Mouse (Mus musculus): ENCODE measurements around the gene Casp3. TPM values are rescaled to one million over a fixed set of nuclear protein-coding genes. Genes with fewer than 3 reads are reported as not detected.
A peak's percentile ranks its signal among the peaks of the same experiment; 100 is the strongest.
"Not testable (repeated sequence)": the region's sequence is repeated elsewhere in the genome, so short reads cannot be mapped to it uniquely, and the experiment has no call there.

The Casp3 gene
- total RNA-seq (2021), result 10 to 100 TPM; 13.7 to 14.8 TPM
- long read RNA-seq, experiment 1, transcript Casp3-204 (7 exons, 2,601 nt), result major isoform, 5 of 6 reads
- long read RNA-seq, experiment 1, partial matches to known transcripts, result 0 of 6 reads
- long read RNA-seq, experiment 1, other reads (novel, unspliced or antisense), result 0 of 6 reads
- long read RNA-seq, experiment 2, transcript Casp3-201 (7 exons, 1,520 nt), result minor isoform, 6 of 30 reads
- long read RNA-seq, experiment 2, transcript Casp3-204 (7 exons, 2,601 nt), result major isoform, 18 of 30 reads
- long read RNA-seq, experiment 2, partial matches to known transcripts, result 6 of 30 reads
- long read RNA-seq, experiment 2, other reads (novel, unspliced or antisense), result 0 of 30 reads

DNA sequence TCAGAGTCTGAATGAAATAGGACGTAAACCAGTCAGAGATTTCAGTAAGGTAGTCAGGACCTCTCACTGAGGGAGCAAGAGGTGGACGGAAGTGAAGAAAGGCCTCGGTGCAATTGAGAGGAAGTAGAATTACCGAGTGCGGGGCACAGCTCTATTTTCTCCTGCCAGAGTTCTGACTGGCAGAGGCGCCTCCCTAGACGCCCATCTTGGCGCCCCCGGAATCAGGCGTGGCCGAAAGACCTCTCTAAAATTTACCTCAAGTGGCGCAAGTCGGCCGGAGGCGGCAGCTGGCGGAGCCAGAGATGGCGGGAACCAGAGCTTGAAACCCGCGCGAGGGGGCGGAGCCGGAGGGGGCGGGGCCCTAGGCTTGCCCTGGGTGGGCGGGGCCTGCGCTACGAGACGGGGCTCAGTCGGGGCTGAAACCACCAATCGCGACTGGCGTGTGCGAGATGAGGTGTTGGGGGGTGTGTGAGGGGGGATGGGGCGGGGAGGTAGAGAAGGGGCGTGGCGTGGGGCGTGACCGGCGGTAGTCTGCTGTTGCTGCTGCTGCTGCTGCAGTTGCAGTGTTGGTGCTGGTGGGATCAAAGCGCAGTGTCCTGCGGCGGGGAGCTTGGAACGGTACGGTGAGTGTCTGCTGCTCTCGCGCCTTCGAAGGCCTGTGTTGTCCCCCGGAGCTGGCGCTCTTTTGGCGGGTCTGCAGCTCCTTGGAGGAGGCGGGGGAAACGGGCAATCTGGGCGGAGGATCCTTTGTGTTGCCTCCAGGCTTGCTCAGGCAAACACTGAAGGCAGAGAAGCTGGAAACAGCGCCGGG lies at the start of gene Casp3, which contains the start of gene Primpol:
Casp3 (plus strand) TSS at position 413 of the 811 bp plus-strand sequence.
Primpol (minus strand) TSS at position 334 of the 811 bp plus-strand sequence.
- DNase-seq (ENCODE audit: low spot score in 2 of 2), result peak; percentile 95 to 96

DNA sequence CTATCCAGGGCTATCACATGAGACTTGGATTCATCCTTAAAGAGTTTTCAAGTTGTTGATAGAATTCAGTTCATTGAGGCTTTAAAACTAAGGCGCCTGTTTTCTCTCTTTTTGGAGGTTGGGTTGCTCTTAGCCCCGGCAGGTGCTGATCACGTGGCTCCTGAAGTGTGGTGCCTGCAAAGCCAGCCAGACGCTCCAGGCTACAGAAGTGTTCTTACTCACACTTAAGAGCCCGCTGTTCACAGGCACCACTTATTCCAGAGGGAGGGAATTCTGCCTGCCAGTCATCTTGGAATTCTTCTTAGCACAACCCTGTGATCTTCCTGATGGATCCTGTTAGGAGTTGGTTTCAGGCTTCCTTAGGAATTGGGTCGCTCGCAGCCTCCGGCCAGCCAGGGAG lies 49.1 kb upstream of the Casp3 start:
- no peak for DNase-seq (ENCODE audit: low spot score in 2 of 2)

DNA sequence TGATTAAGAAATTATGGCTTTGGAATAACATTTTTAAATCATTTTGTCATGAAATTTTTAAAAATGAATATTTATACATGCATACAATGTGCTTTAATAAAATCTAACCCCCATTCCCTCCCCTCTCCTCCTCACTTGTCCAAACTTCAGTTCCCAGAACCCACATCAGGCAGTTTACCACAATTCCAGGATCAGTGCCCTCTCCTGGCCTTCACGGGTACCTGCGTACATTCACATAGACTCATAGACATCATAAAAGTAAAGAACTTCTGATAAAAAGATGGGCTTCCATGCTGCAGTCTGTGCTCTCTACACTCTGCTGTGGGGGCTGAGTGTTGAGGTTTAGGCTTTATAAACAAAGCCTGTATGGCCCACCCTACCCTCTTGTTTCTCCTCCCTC lies 48.1 kb upstream of the Casp3 start:
- no peak for DNase-seq (ENCODE audit: low spot score in 2 of 2)

DNA sequence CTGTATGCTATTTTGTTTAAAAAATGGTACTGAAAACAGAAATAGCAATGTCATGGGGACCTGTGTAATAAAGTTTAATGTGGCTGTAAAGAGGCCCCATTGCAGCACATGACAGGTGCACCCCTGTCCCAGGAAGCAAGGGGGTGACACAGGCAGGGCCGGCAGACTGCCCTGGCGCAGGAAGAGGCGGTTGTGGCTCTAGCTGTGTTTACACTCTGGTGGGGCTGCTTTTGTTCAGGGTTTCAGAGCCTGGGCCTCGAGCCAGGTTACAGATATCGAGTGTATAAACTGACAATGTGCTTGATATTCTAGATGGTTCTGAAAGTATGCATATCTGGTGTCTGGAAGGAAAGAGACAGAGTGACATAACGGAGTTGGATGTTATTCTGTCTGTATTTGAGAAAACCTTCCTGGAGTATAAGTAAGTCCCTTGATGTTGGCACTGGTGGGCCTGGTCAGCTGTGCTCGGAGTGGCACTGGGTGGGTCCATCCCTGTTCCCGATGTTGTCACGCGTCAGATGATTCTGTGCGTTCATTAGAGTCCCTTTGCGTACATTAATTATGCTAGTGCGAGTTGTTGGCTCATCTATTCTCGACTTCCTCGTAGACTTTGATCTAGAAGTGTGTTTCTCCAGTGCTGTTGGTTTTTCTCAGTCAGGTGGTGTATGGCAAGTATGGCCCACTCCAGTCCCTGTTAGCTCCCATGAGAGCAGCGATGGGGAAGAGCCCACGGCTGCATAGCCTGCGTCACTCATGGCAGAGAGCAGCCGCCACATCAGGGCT lies 47.2 kb upstream of the Casp3 start:
- DNase-seq (ENCODE audit: low spot score in 2 of 2), result no peak

DNA sequence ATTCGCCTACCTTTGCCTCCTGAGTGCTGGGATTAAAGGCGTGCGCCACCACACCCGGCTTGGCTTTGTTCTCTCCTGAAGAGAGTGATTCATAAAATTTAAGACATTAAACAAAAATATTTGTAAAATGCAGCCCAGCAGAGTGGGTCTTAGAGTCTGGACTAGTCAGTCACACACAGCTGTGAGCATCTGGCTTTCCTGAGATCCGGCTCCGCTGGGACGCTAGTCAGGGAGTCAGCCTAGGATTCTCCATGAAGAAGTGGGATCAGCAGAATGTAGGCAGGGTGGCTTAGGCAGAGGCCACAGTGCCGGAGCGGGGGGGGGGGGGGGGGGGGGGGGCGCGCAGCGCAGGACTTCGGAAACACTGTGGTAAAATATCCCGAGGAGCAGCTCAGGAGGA lies 46.4 kb upstream of the Casp3 start:
- no peak for DNase-seq (ENCODE audit: low spot score in 2 of 2)

DNA sequence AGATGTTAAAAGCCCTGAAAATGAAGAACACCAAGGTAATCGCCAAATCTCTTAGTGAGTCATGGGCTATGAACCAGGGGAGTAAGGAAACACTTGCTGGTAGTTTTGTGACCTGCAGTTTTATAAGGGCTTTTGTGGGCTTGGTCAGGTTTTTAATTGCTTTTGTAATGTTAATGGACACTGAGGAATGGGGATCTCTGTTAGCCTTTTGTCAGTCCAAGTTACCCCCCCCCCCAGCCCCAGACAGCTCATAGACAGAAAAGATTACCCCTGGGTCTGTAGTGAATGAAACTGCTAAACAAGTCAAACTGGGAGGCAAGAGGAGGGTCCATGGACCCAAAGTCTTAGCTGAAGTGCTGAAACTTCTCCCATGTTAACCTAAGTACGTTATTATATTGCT lies 43.6 kb upstream of the Casp3 start:
- DNase-seq (ENCODE audit: low spot score in 2 of 2), result no peak

DNA sequence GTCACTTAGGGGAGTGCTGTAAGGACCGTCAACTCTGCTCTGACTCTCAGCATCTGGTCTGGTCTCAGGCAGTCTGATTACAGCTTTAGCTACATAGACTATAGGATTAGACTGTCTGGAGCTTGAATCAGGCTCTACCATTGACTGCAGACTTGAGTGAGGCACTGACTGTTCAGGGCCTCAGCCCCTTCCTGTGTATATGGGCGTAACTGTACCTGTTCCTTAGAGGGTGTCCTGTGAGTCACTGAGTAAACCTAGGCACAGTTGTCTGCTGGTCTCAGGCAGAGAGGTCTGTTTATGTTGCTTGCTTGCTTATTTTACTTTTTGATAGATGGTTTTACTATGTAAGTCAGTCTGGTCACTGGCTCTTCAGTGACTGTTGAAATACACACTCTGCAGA lies 43.1 kb upstream of the Casp3 start:
- no peak for DNase-seq (ENCODE audit: low spot score in 2 of 2)

DNA sequence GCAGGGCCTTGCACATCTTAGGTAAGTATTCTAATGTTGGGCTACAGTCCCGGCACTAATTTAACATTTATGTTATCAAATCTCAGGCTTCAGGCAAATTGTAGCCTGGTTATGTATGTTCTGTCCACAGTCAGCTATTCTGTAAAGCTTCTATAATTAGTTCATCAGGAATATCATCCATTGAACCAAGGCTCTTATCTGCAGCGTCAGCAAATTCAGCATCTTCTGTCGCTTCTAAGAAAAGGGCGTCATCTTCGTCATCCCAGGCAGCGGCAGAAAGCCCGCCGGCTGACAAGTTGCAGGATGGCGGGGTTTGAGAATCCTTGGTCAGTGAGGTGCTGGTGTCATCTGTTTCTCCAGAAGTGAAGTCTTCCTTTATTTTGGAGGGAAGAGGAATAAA lies 38.3 kb upstream of the Casp3 start:
- DNase-seq (ENCODE audit: low spot score in 2 of 2), result no peak

DNA sequence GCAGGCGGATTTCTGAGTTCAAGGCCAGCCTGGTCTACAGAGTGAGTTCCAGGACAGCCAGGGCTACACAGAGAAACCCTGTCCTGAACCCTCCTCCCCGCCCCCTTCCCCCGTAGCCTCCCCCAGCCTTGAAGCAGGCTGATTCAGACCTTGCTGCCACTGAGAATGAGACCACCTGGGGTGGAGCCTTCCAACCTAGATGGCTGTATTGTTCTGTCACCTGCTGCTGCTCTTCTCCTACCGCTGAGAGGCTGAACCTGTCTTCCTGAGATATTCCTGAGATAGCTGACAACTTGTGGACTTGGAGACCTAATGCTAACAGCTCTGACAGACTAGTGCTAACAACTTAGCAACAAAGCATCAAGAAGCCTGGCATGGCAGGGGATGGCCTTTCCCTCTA lies 32.8 kb upstream of the Casp3 start:
- DNase-seq (ENCODE audit: low spot score in 2 of 2), result not testable (repeated sequence)

DNA sequence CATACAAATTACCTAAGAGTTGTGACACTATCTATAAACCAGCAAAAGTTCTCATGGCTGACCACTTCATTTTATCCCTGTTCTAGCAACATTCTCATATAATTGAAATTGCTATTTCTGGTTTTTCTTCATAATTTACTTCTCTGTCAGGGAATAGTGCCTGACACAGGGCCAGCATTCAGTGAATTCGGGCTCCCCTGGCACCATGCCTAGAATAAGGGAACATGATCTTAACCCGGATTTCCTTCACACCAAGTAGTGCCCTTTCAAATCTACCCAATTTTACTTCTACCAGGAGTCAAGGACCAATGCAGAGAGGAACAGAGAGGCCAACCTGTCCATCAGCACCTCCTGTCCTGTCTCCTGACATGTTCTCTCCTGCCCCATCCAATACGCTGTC lies 31.5 kb upstream of the Casp3 start:
- DNase-seq (ENCODE audit: low spot score in 2 of 2), result no peak

DNA sequence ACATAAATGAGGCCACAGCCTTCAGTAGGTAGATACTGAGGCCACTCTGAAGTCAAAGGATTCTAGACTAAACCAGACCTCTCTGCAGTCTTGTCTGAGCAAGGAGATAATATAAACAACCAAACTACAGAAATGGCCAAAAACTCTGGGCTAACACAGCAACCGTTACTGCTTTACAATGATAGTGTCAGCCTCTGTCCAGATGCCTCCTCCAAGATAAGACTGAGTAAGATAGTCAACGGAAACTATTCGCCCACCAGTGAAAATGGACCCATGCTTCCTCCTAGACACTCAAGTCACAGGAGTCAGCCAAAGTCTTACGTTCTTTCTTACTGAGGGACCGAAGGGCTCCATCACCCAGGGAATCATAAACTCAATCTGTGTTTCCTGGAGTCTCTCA lies 29.2 kb upstream of the Casp3 start:
- DNase-seq (ENCODE audit: low spot score in 2 of 2), result no peak

DNA sequence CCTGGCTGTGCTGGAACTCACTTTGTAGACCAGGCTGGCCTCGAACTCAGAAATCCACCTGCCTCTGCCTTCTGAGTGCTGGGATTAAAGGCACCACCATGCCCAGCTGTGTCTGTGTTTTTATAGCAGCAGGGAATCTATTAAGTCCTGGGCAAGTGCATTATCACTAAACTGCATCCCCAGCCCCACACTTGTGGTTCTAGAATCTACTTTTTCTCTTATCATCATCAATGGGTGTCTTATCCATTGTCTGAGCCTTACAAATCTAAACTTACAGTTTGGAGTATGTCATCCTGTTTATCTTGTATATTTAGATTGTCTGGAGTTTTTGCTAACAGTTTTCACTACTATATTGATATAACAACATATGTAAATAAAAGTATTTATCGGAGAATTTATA lies 28.4 kb upstream of the Casp3 start:
- DNase-seq (ENCODE audit: low spot score in 2 of 2), result no peak

DNA sequence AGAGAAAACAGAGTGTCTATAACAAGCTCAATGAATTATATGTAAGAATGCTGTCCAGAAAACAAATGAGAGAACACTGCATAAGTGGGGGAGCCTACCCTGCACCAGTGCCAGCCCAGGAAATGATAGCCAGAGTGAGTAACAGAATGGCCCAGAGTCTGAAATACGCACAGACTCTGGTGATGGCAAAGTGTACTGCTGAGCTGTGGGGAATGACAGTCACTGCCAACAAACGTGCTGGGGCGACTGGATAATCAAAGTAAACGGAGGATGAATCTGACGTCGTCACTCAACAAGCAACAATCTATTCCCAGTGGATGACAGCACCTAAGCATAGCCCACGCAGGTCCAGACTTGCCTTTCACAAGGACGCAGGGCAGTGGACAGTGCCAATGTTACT lies 24.0 kb upstream of the Casp3 start:
- no peak for DNase-seq (ENCODE audit: low spot score in 2 of 2)

DNA sequence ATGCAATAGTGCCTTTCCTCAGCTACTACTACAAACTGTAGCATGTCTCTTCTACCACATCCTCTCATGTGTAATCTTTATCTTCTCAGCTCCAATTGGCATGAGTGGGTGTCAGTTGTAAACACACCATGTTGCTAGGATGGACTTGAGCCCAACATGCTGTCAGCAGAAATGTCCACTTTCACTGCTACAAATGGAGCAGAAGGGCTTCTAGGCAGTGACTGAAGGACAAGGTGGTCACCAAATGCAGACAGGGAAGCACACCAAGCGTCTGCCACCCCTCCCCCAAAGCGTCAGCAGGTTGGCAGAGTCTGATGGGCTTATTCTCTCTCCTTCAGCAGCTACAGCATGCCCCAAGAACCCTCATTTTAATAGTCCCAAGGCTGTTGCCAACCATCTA lies 23.3 kb upstream of the Casp3 start:
- no peak for DNase-seq (ENCODE audit: low spot score in 2 of 2)

DNA sequence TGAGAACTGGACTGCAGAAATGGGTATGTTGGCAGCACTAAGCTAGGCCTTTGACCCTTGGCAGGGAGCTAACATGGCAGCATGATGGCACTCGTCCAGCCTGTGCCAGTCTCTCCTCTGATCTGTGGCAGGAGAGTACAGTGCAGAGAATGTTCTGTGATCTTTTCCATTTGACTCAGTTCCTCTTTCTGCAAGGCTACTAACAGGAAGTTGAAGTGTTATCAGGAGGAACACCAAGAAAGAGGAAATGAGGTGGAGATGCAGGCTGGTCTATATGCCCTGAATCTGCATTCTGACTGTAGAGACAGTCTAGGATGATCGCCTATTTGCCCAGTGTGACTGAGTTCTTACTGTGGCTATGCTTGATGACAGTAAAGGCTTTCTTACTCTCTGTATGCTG lies 21.5 kb upstream of the Casp3 start:
- DNase-seq (ENCODE audit: low spot score in 2 of 2), result no peak

DNA sequence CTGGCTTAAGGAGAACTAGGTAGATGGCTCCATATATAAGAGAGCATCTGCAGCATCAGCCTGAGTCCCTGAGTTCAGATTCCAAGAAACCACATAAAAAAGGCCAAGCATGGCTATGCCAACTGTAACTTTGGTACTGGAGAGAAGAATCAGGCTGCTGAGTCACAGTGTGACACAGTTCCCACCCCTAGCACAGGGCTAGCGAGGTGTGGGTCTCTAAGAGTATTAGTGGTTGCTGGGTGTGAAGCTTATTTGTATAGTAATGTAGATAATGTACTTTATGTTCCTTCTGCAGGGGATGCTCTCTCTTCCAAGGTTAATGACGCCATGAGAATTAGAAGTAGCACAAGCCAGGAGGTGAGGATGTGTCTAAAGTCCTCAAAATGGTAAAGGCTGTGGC lies 20.6 kb upstream of the Casp3 start:
- no peak for DNase-seq (ENCODE audit: low spot score in 2 of 2)

DNA sequence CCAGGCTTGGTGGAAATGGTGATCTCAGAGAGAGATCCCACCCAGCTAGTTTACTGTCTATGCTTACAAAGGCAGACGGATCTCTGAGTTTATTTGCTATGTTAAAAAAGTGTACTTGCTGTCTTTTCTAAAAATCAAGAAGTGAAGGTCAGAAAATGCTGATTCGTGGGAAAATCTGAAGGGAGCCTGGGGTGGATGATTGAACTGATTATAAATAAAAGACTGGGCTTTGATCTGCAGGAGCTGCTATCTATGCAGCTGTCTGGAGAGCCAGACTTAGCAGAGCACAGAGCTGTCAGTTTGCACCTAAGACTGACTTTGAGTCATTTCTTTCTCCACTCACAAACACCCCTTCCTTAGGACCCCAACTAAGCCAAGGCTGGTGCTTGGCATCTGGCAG lies 19.7 kb upstream of the Casp3 start:
- no peak for DNase-seq (ENCODE audit: low spot score in 2 of 2)

DNA sequence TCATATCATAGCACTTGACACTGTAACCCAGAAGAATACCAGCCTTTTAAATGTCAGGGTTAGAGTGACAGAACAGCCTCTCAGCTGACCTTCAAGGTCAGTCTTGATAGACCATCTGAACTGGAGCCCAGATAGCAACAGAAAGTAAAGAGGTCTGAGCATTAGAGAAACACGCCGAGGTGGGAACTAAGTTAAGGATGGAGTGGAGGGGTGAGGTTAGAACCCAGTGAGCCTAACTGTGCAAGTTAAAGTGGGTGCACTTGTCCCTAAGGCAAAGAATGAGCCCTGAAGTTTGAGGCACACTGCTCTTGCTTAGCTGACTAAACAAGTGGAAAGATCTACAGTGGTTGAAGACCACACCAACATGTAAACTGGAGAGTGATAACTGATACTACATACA lies 19.0 kb upstream of the Casp3 start:
- no peak for DNase-seq (ENCODE audit: low spot score in 2 of 2)

DNA sequence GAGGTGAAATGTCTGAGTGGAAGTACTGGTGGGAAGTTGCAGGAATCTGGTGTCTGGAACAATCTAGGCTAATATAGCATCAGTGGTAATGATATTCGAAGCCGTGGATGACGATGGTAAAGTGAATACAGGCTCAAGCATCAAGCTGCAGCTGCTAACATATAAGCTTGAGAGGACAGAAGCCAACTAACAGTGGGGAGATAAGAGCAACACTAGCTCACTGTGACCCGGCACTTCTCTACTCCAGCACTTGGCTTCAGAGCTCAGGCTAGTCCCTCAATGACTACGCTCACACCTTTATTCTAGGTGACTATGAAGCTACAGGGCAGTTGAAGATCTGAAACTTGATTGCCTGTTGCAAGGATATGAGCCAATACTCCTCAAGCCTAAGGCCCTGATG lies 18.3 kb upstream of the Casp3 start:
- no peak for DNase-seq (ENCODE audit: low spot score in 2 of 2)

DNA sequence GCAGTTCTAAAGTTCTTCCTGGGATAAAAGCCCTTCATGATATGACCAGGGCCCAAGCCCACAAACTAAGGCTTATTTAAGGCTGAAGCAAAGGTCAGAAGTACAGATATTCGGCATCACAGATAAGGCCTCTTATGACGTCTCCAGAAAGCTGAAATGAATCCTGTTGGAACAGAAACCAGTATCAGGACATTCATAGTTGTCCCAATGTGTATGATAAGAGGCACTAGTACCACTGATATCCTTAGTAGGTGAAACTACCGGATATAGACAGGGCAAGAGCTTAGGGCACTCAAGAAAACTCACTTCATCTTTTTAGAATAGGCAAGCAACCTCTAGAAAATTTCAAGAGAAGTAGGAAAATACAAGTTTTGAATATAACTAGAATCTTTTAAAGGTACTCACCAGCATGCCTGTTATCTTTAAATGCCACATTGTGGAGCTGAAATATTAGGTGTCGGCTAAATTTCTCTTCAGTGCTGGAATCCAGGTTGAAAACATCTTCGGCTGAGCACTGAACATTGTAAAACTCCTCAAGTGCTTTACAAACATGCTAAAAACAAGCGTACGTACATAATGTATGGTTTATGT lies 17.7 kb upstream of the Casp3 start:
- no peak for DNase-seq (ENCODE audit: low spot score in 2 of 2)

DNA sequence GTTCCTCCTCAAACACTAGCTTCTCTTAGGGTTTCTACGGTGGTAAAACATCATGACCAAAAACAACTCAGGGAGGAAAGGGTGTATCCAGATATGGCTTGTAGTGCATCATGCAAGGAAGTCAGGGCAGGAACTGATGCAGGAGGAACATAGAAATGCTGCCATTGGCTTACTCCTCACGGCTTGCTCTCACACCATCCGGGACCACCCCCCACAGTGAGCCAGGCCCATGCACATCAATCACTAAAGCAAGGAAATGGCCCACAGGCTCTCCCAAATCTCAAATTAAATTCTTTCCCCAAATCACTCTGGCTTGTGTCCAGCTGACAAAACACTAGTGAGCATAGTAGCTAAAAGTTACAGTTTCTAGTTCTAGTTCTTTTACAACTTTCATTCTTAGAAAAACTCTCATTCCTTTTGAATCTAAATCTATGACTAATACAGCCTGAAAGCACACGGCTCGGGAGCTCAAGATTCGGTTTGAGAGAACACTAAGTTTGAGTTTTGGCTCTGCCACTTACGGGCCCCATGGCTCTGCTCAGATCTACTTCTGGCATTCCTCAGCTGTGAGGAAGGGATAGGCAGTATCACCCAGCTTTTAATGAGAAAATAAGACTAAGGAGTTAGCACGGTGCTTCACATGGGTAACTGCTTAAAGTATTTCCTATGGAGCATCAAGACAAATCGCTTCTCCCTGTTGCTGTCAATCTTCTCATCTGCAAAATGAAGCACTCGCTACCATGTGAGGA lies 16.0 kb upstream of the Casp3 start:
- no peak for DNase-seq (ENCODE audit: low spot score in 2 of 2)

All from adrenal gland, adult 18-20 months (tissue).